Mouse (Mus musculus): ENCODE measurements at regions not wholly inside any gene's neighbourhood (a gene's known extent, or its start where the extent isn't known, plus 50 kb on each side); places are given as distances from the start of the nearest gene placed in this dataset.

DNA sequence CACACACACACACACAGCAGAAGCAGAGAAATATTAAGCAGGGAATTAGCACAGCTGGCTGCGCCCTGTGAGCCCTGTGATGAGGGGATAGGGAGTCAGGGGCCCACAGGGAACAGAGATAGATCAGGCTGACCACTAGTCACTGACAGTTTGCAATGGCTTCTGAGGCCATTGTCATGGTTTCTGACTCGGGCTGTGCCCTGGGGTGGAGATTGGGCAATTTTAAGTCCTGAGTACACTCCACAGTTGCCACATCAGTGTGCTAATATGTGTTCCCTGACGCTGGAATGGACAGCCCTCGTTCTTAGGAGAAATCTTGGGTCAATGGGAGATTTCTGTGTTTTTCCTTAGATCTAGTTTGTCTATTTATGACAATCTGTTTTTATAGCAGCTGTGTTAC, 148.3 kb upstream of the Nectin1 start:
- TF ChIP-seq POLR2A (IDR thresholded peaks at IDR 0.05; ENCODE audit: insufficient read depth, low read length) (no peak), EP300 (IDR thresholded peaks at IDR 0.05; ENCODE audit: insufficient read depth, low read depth, low read length) (no peak), CTCF (IDR thresholded peaks at IDR 0.05; ENCODE audit: low read depth, low read length) (no peak)
- Histone ChIP-seq H3K27ac (ENCODE audit: insufficient read depth, low read length) (no peak overlapping the region), H3K4me3 (ENCODE audit: low read depth, low read length) (no peak overlapping the region), H3K36me3 (ENCODE audit: control insufficient read depth, insufficient read depth, low read length, poor library complexity, severe bottlenecking) (no peaks in the 10 kb centered on the region), H3K9me3 (replicated peaks; ENCODE audit: control insufficient read depth, insufficient read depth, low read length, poor library complexity, severe bottlenecking) (no peaks in the 10 kb centered on the region), H3K9ac (ENCODE audit: low read depth, poor library complexity, severe bottlenecking) (no peak overlapping the region), H3K27me3 (ENCODE audit: control insufficient read depth, insufficient read depth, low read length, poor library complexity, severe bottlenecking) (no peaks in the 10 kb centered on the region), H3K4me1 (ENCODE audit: control insufficient read depth, insufficient read depth, low read length) (no peaks in the 10 kb centered on the region)

DNA sequence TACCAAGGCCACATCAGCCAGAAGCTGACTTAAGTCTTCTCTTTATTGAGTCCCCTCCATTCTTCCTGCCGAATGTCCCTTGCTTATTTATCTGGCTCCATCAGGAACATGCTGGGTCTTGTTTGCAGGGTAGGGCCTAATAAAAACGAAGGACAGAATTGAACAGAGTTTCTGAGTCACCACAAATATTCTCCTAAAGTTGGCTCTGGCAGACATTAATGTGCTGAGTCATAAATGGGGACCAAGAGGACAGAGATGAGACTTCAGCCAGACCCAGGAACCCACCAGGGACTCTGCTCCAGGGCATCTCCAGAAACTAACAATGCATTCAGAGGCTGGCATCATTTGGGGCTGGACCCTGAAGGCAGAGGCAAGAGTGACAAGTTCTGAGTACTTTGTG, 143.4 kb upstream of the Nectin1 start:
- TF ChIP-seq EP300 (IDR thresholded peaks at IDR 0.05; ENCODE audit: insufficient read depth, low read depth, low read length) (no peak), POLR2A (IDR thresholded peaks at IDR 0.05; ENCODE audit: insufficient read depth, low read length) (no peak), CTCF (IDR thresholded peaks at IDR 0.05; ENCODE audit: low read depth, low read length) (no peak)

DNA sequence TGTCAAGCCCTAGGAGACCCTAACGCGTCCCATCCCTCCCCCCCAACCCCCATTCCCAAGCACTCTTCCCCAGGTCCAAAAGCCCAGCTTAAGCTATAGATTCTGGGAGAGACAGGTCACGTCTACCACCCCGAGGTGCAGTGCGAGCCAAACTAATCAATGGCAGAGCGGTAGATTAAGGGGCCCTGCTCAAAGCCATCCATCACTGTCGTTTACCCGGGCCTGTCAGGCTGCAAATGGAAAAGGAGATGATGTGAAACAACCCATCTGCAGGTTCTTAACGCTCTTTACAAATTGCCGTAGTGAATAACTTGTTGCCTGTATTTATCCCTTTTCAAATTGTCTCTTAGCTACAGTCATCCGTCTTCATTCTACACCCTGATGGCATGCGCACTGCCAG, 126.2 kb upstream of the Nectin1 start:
- Histone ChIP-seq H3K9ac (ENCODE audit: low read depth, poor library complexity, severe bottlenecking) (no peak overlapping the region), H3K4me3 (ENCODE audit: low read depth, low read length) (no peak overlapping the region), H3K27ac (ENCODE audit: insufficient read depth, low read length) (no peak overlapping the region), H3K4me1 (ENCODE audit: control insufficient read depth, insufficient read depth, low read length) (no peaks in the 10 kb centered on the region), H3K36me3 (ENCODE audit: control insufficient read depth, insufficient read depth, low read length, poor library complexity, severe bottlenecking) (no peaks in the 10 kb centered on the region), H3K27me3 (ENCODE audit: control insufficient read depth, insufficient read depth, low read length, poor library complexity, severe bottlenecking) (no peaks in the 10 kb centered on the region), H3K9me3 (replicated peaks; ENCODE audit: control insufficient read depth, insufficient read depth, low read length, poor library complexity, severe bottlenecking) (no peaks in the 10 kb centered on the region)
- TF ChIP-seq POLR2A (IDR thresholded peaks at IDR 0.05; ENCODE audit: insufficient read depth, low read length): no peak
- TF ChIP-seq CTCF (IDR thresholded peaks at IDR 0.05; ENCODE audit: low read depth, low read length): no peak
- no peak for TF ChIP-seq EP300 (IDR thresholded peaks at IDR 0.05; ENCODE audit: insufficient read depth, low read depth, low read length)

More for the DNA sequence above, 143.4 kb upstream of the Nectin1 start:
- Histone ChIP-seq H3K9ac (ENCODE audit: low read depth, poor library complexity, severe bottlenecking) (no peak overlapping the region), H3K9me3 (replicated peaks; ENCODE audit: control insufficient read depth, insufficient read depth, low read length, poor library complexity, severe bottlenecking) (no peaks in the 10 kb centered on the region), H3K27me3 (ENCODE audit: control insufficient read depth, insufficient read depth, low read length, poor library complexity, severe bottlenecking) (no peaks in the 10 kb centered on the region), H3K27ac (ENCODE audit: insufficient read depth, low read length) (no peak overlapping the region), H3K36me3 (ENCODE audit: control insufficient read depth, insufficient read depth, low read length, poor library complexity, severe bottlenecking) (no peaks in the 10 kb centered on the region), H3K4me1 (ENCODE audit: control insufficient read depth, insufficient read depth, low read length) (no peaks in the 10 kb centered on the region), H3K4me3 (ENCODE audit: low read depth, low read length) (no peak overlapping the region)

DNA sequence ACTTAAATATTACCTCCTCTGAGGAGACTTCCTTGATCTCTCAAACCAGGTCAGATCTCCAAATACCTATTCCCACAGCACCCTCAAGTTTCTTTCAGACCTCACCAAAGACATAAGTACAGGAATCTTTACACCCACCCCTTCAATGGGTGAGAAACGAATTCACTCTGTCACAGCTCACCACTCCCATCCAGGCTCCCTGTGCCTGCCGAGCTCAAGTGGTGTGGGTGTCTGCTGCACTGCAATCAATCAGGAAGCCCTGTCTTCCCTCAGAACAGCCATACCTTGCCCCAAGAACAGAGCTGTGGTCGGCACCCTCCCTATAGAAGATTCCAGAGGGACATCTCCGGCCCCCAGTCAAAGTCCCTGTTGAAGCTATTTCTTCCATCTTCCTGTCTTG, 116.2 kb upstream of the Nectin1 start:
- Histone ChIP-seq H3K36me3 (ENCODE audit: control insufficient read depth, insufficient read depth, low read length, poor library complexity, severe bottlenecking) (no peaks in the 10 kb centered on the region), H3K27ac (ENCODE audit: insufficient read depth, low read length) (no peak overlapping the region), H3K9ac (ENCODE audit: low read depth, poor library complexity, severe bottlenecking) (no peak overlapping the region), H3K9me3 (replicated peaks; ENCODE audit: control insufficient read depth, insufficient read depth, low read length, poor library complexity, severe bottlenecking) (no peaks in the 10 kb centered on the region), H3K4me1 (ENCODE audit: control insufficient read depth, insufficient read depth, low read length) (no peaks in the 10 kb centered on the region), H3K27me3 (ENCODE audit: control insufficient read depth, insufficient read depth, low read length, poor library complexity, severe bottlenecking) (no peaks in the 10 kb centered on the region), H3K4me3 (ENCODE audit: low read depth, low read length) (no peak overlapping the region)
- TF ChIP-seq CTCF (IDR thresholded peaks at IDR 0.05; ENCODE audit: low read depth, low read length): no peak
- no peak for TF ChIP-seq EP300 (IDR thresholded peaks at IDR 0.05; ENCODE audit: insufficient read depth, low read depth, low read length)
- TF ChIP-seq POLR2A (IDR thresholded peaks at IDR 0.05; ENCODE audit: insufficient read depth, low read length): no peak

DNA sequence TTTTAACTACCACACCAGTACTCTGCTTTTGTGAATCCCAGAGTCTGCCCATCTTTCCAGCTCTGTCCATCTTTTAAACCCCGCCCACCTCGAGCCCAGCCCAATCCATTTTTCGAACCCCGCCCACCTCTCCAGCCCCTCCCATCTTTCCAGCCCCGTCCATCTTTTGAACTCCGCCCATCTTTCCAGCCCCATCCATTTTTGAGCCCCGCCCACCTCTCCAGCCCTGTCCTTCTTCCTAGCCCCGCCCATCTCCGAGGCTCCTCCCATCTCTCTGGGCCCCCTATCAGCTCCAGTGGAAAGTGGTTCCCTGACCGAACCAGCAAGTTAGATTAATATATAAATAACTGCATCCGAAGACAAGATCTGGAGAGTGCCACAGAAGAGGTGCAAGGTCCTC, 115.0 kb upstream of the Nectin1 start:
- Histone ChIP-seq H3K4me1 (ENCODE audit: control insufficient read depth, insufficient read depth, low read length) (no peaks in the 10 kb centered on the region), H3K27ac (ENCODE audit: insufficient read depth, low read length) (no peak overlapping the region), H3K9me3 (replicated peaks; ENCODE audit: control insufficient read depth, insufficient read depth, low read length, poor library complexity, severe bottlenecking) (no peaks in the 10 kb centered on the region), H3K9ac (ENCODE audit: low read depth, poor library complexity, severe bottlenecking) (no peak overlapping the region), H3K4me3 (ENCODE audit: low read depth, low read length) (no peak overlapping the region), H3K36me3 (ENCODE audit: control insufficient read depth, insufficient read depth, low read length, poor library complexity, severe bottlenecking) (no peaks in the 10 kb centered on the region), H3K27me3 (ENCODE audit: control insufficient read depth, insufficient read depth, low read length, poor library complexity, severe bottlenecking) (no peaks in the 10 kb centered on the region)
- TF ChIP-seq EP300 (IDR thresholded peaks at IDR 0.05; ENCODE audit: insufficient read depth, low read depth, low read length) (no peak), CTCF (IDR thresholded peaks at IDR 0.05; ENCODE audit: low read depth, low read length) (no peak), POLR2A (IDR thresholded peaks at IDR 0.05; ENCODE audit: insufficient read depth, low read length) (no peak)

DNA sequence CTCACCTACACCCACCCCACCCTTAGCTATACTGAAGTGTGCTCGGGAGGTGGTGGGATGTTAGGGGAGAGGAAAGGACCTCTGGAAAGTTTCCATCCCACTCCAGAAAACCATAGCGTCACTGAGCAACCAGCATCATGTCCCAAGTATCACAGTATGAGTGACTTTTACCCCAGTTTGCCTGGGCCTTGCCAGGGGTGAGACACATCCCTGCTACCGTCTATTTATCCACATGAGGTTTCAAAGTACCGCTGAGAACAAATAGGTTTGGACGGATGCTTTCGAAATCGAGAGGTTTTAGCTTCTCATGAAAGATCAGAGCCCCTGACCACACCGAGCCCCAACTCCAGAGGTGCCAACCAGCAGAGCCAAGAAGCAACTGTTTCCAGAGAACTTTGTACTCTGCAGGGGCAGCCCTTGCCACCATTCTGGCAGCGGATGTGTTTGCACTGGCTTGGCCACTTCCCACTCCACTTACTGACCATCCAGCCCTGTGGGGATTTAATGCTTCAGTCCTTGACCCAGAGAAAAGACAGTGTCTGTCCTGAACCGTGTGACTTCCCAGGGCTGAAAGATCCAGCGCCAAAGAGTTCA, 107.3 kb upstream of the Nectin1 start:
- no peak overlapping the region for H3K4me3 ChIP-seq (ENCODE audit: low read depth, low read length)
- TF ChIP-seq POLR2A (IDR thresholded peaks at IDR 0.05; ENCODE audit: insufficient read depth, low read length) (no peak), CTCF (IDR thresholded peaks at IDR 0.05; ENCODE audit: low read depth, low read length) (no peak), EP300 (IDR thresholded peaks at IDR 0.05; ENCODE audit: insufficient read depth, low read depth, low read length) (no peak)
- H3K27me3 ChIP-seq (ENCODE audit: control insufficient read depth, insufficient read depth, low read length, poor library complexity, severe bottlenecking): no peaks in the 10 kb centered on the region
- no peak overlapping the region for H3K27ac ChIP-seq (ENCODE audit: insufficient read depth, low read length)
- H3K4me1 ChIP-seq (ENCODE audit: control insufficient read depth, insufficient read depth, low read length): no peaks in the 10 kb centered on the region
- no peaks in the 10 kb centered on the region for H3K9me3 ChIP-seq (replicated peaks; ENCODE audit: control insufficient read depth, insufficient read depth, low read length, poor library complexity, severe bottlenecking)
- no peak overlapping the region for H3K9ac ChIP-seq (ENCODE audit: low read depth, poor library complexity, severe bottlenecking)
- no peaks in the 10 kb centered on the region for H3K36me3 ChIP-seq (ENCODE audit: control insufficient read depth, insufficient read depth, low read length, poor library complexity, severe bottlenecking)
